Mouse (Mus musculus) E14TG2a.4 (cell line): ENCODE measurements around the gene Znhit2.

Experiments
- CTCF ChIP-seq: conservative IDR thresholded peaks from 2 replicates; pipeline ENCODE4 v1.5.1; 2014; ENCODE audit warnings: low read length
- NANOG ChIP-seq: IDR thresholded peaks from 2 replicates; pipeline ENCODE4 v1.6.1; 2014; ENCODE audit warnings: borderline replicate concordance, low read length, mixed read lengths
- POU5F1 ChIP-seq: IDR thresholded peaks from 2 replicates; pipeline ENCODE4 v1.6.1; 2014; ENCODE audit warnings: low read length, borderline replicate concordance

DNA sequence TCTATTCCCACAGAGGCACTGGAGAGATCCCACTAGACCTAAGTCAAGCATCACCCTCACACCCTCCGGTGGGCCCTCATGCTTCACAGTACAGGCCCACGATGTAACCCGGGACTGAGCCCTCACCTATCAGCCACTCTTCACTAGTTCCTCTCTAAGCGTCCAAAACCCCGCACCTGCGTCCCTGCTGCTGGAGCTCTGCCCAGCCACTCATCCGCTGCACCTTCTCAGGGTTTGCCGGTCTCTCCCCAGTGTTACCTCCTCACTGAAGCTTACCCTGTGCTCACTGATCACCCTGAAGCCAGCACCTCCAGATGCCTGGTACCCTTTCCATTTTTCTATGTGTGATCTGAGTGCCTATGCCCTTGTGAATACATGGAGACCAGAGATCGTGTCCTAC, 18.7 kb upstream of the Znhit2 start:
- no peak for TF ChIP-seq CTCF
- TF ChIP-seq POU5F1 = no peak
- TF ChIP-seq NANOG = no peak
